Comparison of ENCODE assay signal across 10 mouse cellular contexts in the genomic region with DNA sequence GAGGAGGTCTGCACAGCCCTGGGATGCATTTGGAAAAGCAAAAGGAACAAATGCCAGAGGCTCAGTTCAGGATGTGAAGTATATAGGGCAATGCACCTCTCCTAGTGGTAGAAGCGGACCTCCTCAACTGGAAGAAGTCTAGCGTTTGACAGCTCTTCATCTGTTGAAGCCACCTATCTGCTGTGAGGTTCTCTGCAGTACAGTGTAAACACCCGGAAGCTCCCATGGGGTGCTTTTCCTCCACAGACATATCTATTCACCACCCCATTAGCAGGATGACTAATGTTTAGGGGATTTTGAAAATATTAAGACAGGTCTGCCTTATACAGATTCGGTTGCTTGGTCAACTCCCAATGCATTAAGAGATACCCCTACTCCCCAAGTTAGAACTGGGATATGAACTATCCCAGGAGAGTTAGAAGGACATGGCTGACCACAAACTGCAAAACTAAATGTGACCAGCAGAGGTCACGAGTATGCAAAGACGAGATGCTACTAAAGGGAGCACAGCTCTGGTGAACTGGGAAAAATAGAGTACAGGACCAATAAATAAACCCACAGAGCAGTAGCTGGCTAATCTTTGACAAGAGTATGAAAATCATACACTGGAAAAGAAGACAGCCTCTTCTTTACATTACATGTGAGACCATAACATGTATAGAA. TPM values are rescaled to one million over a fixed set of nuclear protein-coding genes. Genes with fewer than 3 reads are reported as not detected.
DNase-seq lines count a peak whose midpoint lies in the region; ATAC-seq and TF ChIP-seq lines count a peak whose summit lies in the region.
"Had no signal": no experiment of that assay in that cellular context is flagged by ENCODE, and none has a peak within 500 bp of the region (broad histone marks: within the 10 kb centered on the region; RNA-seq: fewer than 3 reads in every experiment).

No protein-coding gene starts in this region.

- ATAC-seq in monocyte, adult 5-6 weeks (replicated peaks; ENCODE audit: insufficient number of reproducible peaks, low FRiP score, low TSS enrichment, poor library complexity, severe bottlenecking) = peak; percentile 85

- no peak for TF ChIP-seq POLR2A in testis, adult 2 months (IDR thresholded peaks at IDR 0.05; ENCODE audit: control insufficient read depth, low read depth, low read length)

- H3K27me3 ChIP-seq in testis, adult 2 months (ENCODE audit: control insufficient read depth, insufficient read depth, low read length) = no peaks in the 10 kb centered on the region
- H3K27me3 ChIP-seq: embryonic facial prominence, embryonic 12.5 days; megakaryocyte, embryonic 14.5 days had no signal

- peak overlapping the region; percentile 35 for H3K4me3 ChIP-seq in testis, adult 2 months (ENCODE audit: control insufficient read depth, low read depth, low read length)
- H3K4me3 ChIP-seq: embryonic facial prominence, embryonic 12.5 days; megakaryocyte, embryonic 14.5 days had no signal

- H3K27ac ChIP-seq in testis, adult 2 months (ENCODE audit: control insufficient read depth, insufficient read depth, low read depth, low read length) = no peak overlapping the region
- H3K27ac ChIP-seq: embryonic facial prominence, embryonic 12.5 days had no signal

- no peaks in the 10 kb centered on the region for H3K36me3 ChIP-seq in testis, adult 2 months (ENCODE audit: control insufficient read depth, insufficient read depth, low read length)
- H3K36me3 ChIP-seq: embryonic facial prominence, embryonic 12.5 days had no signal

- no peak for DNase-seq in testis, postnatal 14 days (ENCODE audit: low spot score)
- DNase-seq in cerebellum, adult 11 months = peak; percentile 16
- peak; percentile 48 for DNase-seq in forelimb bud, embryonic 11.5 days (ENCODE audit: low read depth, low spot score)
- DNase-seq in kidney, adult 8-10 months = peak; percentile 23 to 74
- peak; percentile 70 for DNase-seq in left cerebral cortex, postnatal 4 days
- DNase-seq in thymus, postnatal 36 days = peak; percentile 59 to 64

- no peak for TF ChIP-seq CTCF in testis, adult 2 months (IDR thresholded peaks at IDR 0.05; ENCODE audit: control insufficient read depth, insufficient read depth, insufficient replicate concordance, low read depth, low read length)

- intact Hi-C loops in left cerebral cortex, postnatal 4 days (cut with DNase I) = loop anchor here (5.0 kb wide), 1 partner anchor 109 kb away; no protein-coding TSS in a partner anchor

- no peaks in the 10 kb centered on the region; the same call in 1 of the 2 replicates for H3K4me1 ChIP-seq in testis, adult 2 months (ENCODE audit: control insufficient read depth, insufficient read depth, low read length)
- H3K4me1 ChIP-seq: embryonic facial prominence, embryonic 12.5 days had no signal

RNA-seq across cellular contexts. Expression of a gene that starts 15.5 kb away (rescaled TPM):
- polyA plus RNA-seq in testis, adult 2 months (2012; rRNA removed) = 2.4 and 2.8 TPM in 2 replicates
- 1 to 10 TPM; 3.2 TPM for total RNA-seq in left cerebral cortex, postnatal 4 days (2021)
- 58.1 to 181 TPM (median 70.4 TPM) in 3 replicates for total RNA-seq in monocyte, adult 5-6 weeks (2017)

Comparison
In these comparisons a context has a peak if more than half of its experiments do, and no peak if none do; other contexts are left out.
1. RNA of a gene that starts 15.5 kb away (total RNA-seq): 58.1 to 181 TPM in monocyte, adult 5-6 weeks; 3.2 TPM in left cerebral cortex, postnatal 4 days; every median in the first group is over 10 times any median in the second.